Mouse (Mus musculus) yolk sac, embryonic 10.5 days (tissue): ENCODE data around the gene Exoc7.
A peak's percentile ranks its signal among the peaks of the same experiment; 100 is the strongest.

ENCODE experiments used
- DNase-seq: peaks from one replicate; pipeline ENCODE4 v3.0.0-alpha.2; 2017; ENCODE audit warnings: low spot score

Gene Exoc7

DNA sequence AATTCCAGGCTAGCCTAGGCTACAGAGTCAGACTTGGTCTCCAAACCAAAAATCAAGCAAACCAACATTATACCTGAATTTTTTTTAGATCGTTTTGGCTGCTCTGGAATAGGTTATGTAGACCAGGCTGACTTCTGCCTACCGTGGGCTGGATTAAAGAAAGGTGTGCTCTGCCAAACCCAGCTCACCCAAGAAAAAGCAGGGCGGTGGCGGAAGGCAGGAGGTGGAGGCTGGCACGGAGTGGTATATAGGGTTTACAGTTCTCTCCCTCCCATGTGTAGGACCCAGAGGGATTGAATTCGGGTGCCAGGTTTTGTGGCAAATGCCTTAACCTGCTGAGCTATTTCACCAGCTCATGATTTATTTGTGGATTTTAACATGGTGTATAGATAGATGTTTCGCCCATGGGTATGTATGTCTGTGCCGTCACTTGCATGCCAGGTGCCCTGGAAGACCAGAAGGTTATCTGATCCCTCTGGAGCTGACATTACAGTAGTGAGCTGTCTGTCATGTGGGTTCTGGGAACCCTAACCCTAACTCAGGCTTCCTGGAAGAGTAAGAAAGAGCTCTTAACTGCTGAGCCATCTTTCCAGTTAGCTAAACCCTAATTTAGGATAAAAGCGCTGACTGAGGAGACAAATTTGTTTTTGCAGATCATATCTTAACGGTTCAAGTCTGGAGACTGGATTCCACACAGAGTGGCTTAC, at the start of gene Exoc7:
Exoc7 (minus strand) TSS at position 215 of the 707 bp plus-strand sequence.
- DNase-seq = peak; percentile 15

DNA sequence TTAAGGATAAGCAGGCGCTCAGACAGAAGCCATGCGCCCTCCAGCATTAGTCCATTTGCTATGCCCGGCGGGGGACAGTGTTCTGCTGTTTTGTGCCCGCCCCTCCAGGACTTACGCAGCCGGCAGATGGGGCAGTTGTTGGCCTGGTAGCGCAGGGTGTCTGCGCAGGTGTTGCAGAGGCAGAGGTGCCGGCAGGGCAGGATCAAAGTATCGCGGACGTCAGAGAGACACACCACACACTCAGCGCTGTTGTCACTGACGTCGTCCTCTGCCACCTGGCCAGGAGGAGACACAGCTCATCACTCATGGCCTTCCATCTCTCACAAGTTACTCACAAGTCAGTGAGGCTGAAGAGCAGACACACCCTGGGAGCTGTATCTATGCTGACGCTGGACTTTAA, 47.5 kb upstream of the Exoc7 start:
- no peak for DNase-seq

DNA sequence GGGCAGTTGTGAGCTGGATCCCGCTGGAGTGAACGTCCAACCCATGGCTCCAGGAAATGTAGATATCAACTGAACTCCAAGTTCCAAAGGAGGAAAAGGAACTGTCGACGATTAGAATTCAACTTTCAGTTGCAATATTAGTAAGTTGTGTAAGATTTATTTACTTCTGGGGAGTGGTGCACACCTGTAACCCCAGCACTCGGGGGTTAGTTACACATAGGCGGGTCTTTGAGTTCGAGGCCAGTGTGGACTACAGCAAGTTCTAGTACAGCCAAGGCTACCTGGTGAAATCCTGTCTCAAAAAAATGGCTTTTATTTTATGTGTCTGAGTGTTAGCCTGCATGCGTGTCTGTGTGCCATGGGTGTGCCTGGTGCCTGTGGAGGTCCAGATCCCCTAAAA, 46.5 kb upstream of the Exoc7 start:
- DNase-seq = no peak

DNA sequence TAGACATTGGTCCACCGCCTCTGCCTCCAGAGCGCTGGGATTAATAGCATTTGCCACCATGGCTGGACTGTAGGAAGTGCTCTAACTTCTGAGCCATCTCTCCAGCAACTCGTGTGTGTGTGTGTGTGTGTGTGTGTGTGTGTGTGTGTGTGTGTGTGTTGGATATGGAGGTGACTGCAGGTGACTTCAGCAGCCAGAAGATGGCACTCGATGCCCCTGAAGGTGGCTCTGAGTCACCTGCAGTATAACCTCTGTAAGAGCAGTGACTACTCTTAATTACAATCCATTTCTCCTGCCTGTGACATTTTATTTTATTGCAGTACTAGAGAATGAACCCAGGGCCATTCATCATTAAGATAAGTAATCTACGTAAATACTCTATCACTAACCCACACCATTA, 44.3 kb upstream of the Exoc7 start:
- no peak for DNase-seq

DNA sequence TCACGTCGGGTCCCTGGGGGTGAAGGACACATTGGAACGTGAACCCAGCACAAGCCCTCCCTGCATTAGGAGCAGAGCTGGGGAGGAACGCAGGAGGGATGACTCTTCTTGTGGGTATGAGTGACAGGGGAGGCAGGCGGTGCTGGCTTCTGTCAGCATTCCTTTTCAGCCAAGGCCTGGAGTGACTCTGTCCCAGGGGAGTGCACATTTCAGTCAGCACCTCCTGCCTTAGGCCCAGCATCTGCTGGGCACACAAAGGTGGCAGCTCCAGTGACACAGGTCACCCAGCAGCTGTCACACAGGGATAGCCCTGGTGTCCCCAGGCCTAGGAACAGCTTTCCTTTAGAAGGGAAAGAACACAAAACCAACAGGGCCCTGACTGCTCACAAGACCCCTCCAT, 40.9 kb upstream of the Exoc7 start:
- no peak for DNase-seq

DNA sequence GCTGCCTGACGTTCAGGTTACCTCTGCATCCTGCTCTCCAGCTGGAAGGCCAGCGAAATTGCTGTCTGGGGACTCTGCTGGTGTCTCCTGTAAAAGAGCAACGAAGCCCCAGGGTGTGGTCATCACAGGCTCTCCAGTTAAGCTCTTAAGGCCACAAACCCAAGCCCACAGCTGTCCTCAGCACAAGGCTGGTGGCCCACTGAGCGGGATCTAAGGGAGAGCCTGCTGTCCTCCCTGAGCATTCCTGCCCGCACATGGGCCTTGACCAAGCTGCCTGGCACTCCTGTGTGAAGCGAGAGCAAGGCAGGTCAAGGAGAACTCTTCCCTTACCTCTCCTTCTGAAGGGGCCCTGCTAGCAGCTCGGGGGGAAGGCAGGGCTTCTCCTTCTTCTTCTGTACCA, 40.0 kb upstream of the Exoc7 start:
- no peak for DNase-seq

DNA sequence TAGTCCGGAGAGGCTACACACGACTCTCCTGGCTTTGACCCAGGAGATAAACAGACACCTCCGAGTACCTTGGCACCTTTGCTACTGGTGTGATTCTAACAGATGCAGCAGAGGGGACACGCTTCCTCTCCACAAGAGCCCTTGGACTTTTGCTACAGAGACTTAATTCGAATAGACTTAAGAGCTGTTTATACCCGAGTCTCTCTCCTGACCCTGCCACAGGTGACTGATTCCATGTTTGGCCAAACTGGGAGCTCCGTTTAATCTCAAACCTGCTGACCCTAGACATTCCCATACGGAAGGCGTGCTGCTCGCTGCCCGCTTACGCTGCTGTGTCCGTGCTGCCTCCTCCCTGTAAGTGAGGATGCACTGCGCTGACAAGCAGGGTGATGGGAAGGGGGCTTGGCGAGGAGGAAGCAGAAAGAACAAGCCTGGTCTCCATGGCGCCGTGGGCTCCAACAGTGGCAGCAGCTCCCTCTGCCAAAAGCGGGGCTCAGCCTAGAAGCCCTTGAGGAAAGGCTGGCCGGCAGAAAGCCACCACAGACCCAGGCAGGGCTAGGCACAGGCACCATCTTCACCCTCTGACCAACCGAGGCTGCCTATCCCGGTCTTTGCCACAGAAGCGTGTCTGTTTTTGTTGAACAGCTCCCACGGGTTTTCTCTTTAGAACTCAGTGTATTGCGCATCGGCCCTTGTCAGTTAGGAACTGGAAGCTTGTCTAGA, 35.2 kb upstream of the Exoc7 start:
- DNase-seq = no peak

DNA sequence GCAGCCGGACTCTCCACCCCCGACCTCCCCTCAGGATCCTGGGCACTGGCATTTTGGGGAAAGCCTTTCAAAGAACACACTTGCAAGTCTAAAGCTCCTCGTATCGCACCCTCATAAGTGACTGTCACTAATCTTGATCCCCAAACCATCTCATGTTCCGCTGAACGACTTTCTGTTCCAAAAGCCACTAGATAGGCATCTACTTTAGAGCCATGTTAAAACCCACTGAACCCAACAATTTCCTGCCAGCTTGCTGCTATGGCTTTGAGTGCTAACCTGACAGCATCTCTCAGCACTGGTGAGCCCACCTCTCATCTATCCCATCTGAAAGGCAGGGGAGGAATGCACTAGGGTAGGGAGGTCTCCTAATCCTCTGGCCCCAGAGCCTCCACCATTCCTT, 30.5 kb upstream of the Exoc7 start:
- no peak for DNase-seq

DNA sequence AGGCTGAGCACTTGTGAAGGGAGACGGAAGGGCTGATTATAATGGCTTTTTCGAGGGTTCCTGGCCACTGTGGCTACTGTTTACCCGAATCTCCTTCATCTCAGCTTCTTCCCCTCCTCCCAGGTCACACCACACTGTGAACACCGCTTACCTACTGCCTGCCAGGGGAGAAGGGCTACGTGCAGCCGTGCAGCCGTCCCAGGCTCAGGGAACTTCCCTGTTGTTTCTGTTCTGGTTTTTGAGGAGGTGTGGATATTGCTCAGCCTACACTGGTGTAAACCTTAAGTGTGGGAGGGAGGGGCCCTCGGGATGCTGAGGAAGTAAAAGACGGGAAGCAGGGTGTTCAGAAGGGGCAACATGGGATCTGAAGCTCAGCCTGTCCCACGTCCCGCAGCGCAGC, 30.0 kb upstream of the Exoc7 start:
- no peak for DNase-seq

DNA sequence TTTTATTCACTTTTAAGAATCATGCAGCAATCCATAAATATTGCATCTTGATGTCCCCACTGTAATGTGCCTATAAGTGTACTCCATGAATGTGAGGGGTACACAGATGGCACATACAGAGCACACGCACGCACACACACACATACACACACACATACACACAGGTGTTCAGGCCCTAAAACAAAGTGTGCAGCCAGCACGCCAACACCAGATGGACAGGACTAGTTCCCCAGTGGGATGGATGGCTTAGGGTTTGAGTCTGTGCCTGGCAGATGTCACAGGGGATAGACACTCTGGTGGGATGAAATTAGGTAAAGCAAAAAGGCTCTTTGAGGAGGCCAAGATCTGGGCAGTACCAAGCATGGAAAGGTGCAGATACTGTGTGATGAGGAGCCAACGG, 29.4 kb upstream of the Exoc7 start:
- DNase-seq = no peak

DNA sequence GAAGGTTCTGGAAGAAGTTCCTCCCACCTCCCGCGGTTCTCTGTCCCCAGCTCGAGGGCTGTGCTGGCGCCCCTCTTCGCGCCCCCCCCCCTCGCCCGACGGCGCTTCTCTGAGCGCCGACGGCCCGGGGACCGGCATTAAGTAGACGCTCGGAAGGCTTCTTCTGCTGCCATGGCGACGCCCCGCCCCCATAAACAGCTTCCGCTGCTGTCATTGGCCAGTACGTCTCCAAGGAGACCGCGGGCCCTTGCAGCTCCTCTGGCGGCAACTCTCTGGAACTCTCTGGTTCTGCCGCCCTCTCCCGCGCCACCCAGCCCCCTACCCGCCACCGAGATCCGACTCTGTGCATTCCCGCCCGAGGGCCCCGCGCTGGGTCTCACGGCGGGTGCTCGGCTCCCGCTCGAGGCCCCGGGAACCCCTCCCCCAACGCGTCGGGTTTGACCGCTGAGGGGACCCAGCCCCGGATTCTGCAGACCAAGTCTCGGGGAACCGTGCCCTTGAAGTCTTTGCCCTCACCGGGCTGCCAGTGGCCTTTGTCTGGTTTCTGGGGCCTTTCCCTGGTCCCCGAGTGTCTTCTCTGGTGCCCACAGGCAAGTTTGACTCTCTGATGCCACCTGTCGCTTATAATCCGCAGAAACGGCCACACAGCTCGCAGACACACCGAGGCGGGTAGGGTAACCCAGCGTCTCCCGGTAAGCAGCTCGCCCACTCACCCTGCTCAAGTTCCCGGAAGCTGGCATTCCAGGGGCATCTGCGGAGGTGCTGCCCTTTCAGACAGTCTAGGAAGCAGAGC, 28.4 kb upstream of the Exoc7 start, which contains the start of gene Foxj1:
Foxj1 (minus strand) TSS at position 156 of the 793 bp plus-strand sequence.
- DNase-seq = peak; percentile 96

DNA sequence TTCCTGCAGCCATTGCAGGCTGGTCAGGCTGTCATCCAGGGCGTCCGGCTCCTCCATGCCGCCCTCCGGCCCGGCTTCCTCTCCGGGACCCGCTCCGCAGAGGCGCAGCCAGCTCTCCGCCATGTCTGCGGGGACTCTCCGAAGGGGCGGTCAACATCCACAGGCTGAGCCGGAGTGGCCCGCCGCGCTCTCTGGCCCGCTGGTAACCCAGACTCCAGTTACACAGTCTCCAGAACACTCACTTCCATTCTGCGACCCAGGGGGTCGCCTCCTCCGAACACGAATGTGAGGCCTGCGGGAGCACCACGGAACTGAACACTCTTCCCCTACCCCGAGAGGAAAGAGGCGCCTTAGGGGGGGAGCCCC, 27.4 kb upstream of the Exoc7 start:
- no peak for DNase-seq

DNA sequence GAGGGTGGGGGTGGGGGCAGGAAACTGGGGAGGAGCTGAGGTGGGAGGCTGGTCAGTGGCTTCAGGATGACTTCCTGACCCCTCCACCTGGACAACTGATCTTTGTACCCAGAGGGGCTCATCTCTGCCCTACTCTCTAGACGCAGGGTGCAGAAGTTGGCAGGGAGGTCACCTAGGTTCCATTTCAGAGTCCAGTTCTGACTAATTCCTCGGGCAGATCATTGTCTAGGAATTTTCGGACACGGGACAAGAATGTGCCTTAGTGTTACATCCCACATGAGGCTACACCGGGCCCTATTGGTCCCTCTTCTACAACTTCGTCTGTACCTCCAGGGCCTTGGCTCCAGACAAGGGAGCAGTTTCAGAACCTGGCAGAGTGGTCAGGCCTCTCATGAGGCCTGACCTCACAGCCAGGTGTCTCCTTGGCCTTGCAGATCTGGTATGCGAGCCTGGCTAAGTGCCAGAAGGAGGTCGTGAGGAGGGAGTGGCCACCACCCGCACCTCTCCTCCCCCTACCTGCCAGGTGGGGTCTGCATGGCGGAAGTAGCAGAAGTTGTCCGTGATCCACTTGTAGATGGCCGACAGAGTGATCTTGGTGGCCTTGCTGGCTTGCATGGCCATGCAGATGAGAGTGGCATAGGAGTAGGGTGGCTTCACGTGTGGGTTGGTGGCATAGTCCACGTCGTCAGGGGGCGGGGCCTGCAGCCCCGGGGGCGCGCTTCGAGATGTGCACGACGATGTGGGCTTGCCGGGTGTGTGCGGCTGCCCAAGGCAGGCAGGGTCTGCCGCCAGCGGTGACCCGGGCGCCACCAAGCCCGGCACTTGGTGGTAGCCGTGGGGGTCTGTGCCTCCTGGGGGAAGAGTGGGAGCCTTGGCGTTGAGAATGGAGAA, 26.7 kb upstream of the Exoc7 start:
- DNase-seq = peak; percentile 82

DNA sequence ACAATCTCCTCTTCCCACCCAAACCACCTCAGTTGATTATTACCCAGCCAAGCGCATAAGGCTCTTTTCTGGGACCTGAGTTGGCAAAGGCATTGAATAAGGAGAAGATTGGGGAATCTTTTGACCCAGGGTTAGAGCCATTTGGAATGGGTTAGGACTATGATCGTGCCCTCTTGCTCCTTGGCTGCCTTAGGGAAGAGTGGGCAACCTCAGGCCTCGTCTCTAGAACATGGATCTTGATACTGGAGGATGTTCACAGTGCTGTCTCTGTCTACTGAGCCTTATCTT, 25.9 kb upstream of the Exoc7 start:
- DNase-seq = no peak

DNA sequence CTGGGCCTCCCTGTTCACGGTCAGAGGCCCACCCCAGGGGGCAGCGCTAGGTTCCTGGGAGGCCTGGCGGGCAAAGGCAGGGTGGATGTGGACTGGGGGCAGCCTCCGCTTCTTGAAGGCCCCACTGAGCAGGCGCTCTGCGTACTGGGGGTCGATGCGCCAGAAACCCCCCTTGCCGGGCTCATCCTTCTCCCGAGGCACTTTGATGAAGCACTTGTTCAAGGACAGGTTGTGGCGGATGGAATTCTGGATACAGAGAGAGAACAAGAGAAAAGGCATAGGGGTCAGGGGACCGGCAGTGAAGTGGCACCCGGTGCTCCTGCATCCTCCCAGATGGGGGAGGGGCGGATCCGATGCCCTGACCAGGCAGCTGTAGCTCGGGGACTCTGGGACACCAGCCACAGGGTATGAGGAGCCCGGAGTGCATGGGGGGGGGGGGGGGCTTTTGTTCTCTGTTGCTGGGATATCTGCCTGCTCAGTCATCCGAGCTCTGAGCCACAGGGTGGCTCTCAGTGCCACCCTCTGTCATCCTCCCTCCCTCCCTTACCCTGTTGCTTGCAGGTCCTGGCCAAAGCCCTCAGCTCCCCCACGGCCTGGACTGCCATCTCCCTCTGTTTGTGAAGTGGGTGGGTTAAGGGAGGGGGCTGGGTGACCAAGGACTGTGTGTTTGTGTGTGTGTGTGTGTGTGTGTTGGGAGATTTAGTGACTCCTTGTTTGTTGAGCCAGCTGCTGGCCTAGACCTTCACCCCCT, 25.4 kb upstream of the Exoc7 start:
- peak; percentile 85 for DNase-seq

DNA sequence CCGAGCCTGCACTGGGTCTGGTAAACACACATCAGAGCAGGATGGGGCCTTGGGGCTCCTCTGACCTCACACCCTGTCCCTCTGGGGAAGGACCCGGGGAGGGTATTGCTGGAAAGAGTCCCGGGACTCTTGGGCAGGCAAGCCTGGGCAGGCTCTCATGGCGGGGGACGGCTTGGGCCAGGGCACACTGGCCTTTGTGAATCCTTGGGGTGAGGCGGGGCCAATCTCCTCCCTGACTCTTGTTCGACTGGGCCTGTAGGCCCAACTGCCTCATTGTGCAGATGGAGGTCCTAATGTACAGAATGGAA, 23.1 kb upstream of the Exoc7 start:
- no peak for DNase-seq

DNA sequence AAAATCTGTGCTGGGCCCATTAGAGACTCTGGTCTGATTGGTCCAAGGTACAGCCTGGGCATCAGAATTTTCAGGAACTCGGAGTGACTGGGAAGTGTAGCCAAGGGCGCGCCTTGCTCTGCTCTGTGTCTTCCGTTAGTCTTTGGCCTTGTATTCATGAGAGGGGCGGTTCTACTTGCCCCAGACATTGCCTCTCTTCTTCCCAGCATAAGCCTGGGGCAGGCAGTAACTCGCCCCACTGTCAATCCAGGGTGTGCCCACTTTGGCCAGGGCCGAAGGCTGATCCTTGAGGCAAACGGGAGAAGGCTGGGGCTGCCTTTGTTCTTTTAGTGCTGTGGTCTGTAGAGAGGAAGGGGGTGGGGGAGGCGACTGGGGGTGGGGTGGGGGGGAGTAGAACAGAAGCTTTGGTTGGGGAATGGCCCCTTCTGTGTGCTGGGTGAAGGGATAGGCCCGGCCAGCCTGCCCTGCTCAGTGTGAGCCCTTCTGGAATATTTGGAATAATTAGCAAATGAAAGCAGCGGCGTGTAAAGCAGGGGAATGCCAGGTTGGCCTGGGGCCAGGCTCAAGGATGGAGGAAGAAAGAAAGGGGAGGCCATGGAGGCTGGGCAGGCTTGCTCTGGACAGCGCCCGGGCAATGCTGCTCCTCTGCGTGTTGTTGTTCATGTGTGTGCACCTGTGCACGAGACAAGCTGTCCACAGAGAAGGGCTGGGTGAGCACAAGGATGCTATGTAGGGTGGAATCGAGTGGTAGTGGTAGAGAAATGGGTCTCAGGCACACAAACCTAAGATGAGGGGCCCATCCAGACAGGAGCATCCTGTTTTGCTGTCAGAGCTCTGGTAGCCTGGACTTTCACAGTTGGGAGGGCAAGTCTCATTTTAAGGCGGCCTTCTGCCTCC, 22.5 kb upstream of the Exoc7 start:
- DNase-seq = no peak

DNA sequence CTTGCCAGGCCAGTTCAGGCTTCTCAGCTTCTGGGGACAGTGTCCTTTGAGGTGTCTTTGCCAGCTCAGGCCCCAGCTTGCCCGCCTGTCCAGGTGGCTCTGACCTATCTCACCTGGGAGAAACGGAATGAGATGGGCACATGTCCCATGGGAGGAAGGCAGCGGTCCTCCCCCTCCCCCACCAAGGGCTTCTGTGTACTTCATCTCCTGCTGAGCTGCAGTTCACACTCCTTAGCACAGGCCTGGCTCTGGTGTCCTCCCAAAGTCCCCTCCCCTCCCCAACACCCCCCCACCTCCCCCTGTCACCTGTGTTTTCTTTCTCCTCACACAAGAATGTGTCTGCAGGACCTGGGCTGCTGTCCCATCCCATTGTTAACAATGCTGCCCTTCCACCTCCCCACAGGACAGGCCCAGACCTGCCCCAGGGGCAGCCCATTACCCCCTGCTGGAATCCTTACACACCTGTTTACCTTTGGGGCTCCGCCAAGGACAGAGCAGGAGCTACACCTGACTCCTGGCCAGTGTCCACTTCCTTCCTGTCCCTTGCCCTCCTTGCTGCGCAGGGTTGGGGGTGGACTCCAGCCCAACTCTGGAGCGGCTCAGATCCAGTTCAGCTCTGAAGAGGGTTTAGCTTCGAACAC, 20.1 kb upstream of the Exoc7 start:
- peak; percentile 68 for DNase-seq

DNA sequence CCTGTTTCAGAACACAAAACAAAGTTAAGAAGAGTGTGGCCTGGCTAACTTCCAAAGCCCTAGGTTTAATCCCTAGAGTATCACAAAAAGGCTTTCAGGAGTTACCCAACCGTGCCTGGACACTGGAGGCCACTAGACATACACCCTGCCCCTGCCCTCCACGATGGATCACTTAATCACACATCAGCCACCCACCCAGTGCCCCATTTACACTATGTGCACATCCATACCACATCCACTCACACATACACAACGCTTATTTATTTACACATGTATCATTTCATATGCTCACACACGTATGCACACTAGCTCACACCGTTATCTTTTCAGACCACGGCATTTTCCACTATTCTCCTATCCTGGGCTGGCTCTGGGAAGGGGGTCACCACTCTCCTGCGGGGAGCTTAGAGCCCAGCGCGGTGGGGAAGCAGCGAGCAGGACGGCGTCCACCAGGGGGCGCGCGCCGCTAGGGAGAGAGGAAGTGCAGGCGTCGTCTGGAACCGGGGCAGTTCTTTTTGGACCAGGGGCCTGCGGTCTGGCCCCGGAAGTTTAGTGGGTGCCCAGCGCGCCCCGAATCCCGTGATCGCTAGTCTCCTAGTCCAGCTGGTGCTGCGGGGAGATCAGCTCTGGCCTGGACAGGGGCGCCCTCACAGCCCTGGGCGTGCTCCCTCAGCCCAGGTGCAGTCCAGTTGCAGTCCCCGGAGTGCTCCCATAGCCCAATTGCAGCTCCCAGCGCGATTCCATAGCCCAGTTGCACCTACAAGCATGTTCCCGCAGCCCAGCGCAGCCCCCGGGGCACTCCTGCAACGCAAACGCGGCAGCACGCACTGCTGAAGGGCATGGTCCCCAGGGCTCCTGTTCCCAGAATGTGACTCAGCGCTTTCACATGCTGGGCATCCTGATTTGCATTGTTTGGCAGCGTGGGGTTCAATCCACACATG, 12.0 kb upstream of the Exoc7 start:
- DNase-seq = peak; percentile 71
